Mouse (Mus musculus) CH12F3 (cell line): ENCODE measurements around the gene Atg101.

Experiments used
- in situ Hi-C: fragments of 300-500 bp; cut with MboI; formaldehyde crosslinking; loops from 2 replicates; pipeline ENCODE4 v1.14.3; 2020; ENCODE audit warnings: low sequenced_read_pairs

The Atg101 gene

GRCm38 (mm10) chr15:101253886-101254795 is 29.9 kb upstream of the Atg101 start, which contains the start of gene Nr4a1:
Gene Nr4a1 (plus strand): TSS chr15:101254269.
- in situ Hi-C loops: no loop called here

GRCm38 (mm10) chr15:101255842-101256462 is 28.1 kb upstream of the Atg101 start:
- in situ Hi-C loops: no loop called here

GRCm38 (mm10) chr15:101256463-101257206 is 27.4 kb upstream of the Atg101 start:
- in situ Hi-C loops: no loop called here

GRCm38 (mm10) chr15:101258420-101258819 is 25.7 kb upstream of the Atg101 start:
- in situ Hi-C loops: no loop called here

GRCm38 (mm10) chr15:101259922-101260321 is 24.1 kb upstream of the Atg101 start:
- in situ Hi-C loops: no loop called here

- in situ Hi-C loops: no loop called here
Observed at GRCm38 (mm10) chr15:101260387-101260786, 23.7 kb upstream of the Atg101 start.

- in situ Hi-C loops: no loop called here
Observed at GRCm38 (mm10) chr15:101260874-101261622, 23.0 kb upstream of the Atg101 start.

GRCm38 (mm10) chr15:101262502-101262901 is 21.6 kb upstream of the Atg101 start:
- in situ Hi-C loops: no loop called here

GRCm38 (mm10) chr15:101266132-101266963 is 17.7 kb upstream of the Atg101 start:
- in situ Hi-C loops: no loop called here

GRCm38 (mm10) chr15:101267053-101268032 is 16.7 kb upstream of the Atg101 start:
- in situ Hi-C loops: no loop called here

GRCm38 (mm10) chr15:101270101-101270820 is 13.8 kb upstream of the Atg101 start:
- in situ Hi-C loops: no loop called here

GRCm38 (mm10) chr15:101271107-101271506 is 13.0 kb upstream of the Atg101 start:
- in situ Hi-C loops: no loop called here

GRCm38 (mm10) chr15:101271513-101271912 is 12.6 kb upstream of the Atg101 start:
- in situ Hi-C loops: no loop called here

- in situ Hi-C loops: no loop called here
Observed at GRCm38 (mm10) chr15:101274380-101274779, 9.7 kb upstream of the Atg101 start.

- in situ Hi-C loops: no loop called here
Observed at GRCm38 (mm10) chr15:101277351-101277899, 6.6 kb upstream of the Atg101 start.

- in situ Hi-C loops: no loop called here
Observed at GRCm38 (mm10) chr15:101278589-101278988, 5.5 kb upstream of the Atg101 start.

- in situ Hi-C loops: no loop called here
Observed at GRCm38 (mm10) chr15:101279430-101279999, 4.6 kb upstream of the Atg101 start.
